Mouse (Mus musculus) neural tube, embryonic 10.5 days (tissue): ENCODE measurements at regions not wholly inside any gene's neighbourhood (a gene's known extent, or its start where the extent isn't known, plus 50 kb on each side); places are given as distances from the start of the nearest gene placed in this dataset.

Experiments used
- DNase-seq: peaks from one replicate; pipeline ENCODE4 v3.0.0-alpha.2; 2017; ENCODE audit warnings: low spot score; ENCODE audit errors: extremely low spot score

GRCm38 (mm10) chr3:115599281-115599680 is 115.6 kb downstream of the S1pr1 start:
- DNase-seq, result no peak

GRCm38 (mm10) chr3:115596523-115596922 is 118.3 kb downstream of the S1pr1 start:
- peak; percentile 63 for DNase-seq

- DNase-seq, result no peak
These were observed 124.2 kb downstream of the S1pr1 start for GRCm38 (mm10) chr3:115590716-115591115.

- DNase-seq, result no peak
These were observed 126.3 kb downstream of the S1pr1 start for GRCm38 (mm10) chr3:115588585-115588984.

GRCm38 (mm10) chr3:115580131-115580932 is 134.5 kb downstream of the S1pr1 start:
- DNase-seq, result no peak

GRCm38 (mm10) chr3:115575371-115575770 is 139.5 kb downstream of the S1pr1 start:
- no peak for DNase-seq

GRCm38 (mm10) chr3:115562735-115563134 is 152.1 kb downstream of the S1pr1 start:
- DNase-seq, result no peak

GRCm38 (mm10) chr3:115554809-115555708 is 159.8 kb downstream of the S1pr1 start:
- no peak for DNase-seq

- no peak for DNase-seq
These were observed 160.9 kb downstream of the S1pr1 start for GRCm38 (mm10) chr3:115553848-115554515.

- peak; percentile 21 for DNase-seq
These were observed 173.1 kb downstream of the S1pr1 start for GRCm38 (mm10) chr3:115541789-115542188.

GRCm38 (mm10) chr3:115538355-115538754 is 176.5 kb downstream of the S1pr1 start:
- no peak for DNase-seq

- no peak for DNase-seq
These were observed 182.6 kb downstream of the S1pr1 start for GRCm38 (mm10) chr3:115532141-115532735.

- no peak for DNase-seq
These were observed 184.4 kb downstream of the S1pr1 start for GRCm38 (mm10) chr3:115530441-115530840.

- no peak for DNase-seq
These were observed 185.0 kb downstream of the S1pr1 start for GRCm38 (mm10) chr3:115529918-115530317.

- DNase-seq, result no peak
These were observed 191.4 kb downstream of the S1pr1 start for GRCm38 (mm10) chr3:115523515-115523914.

GRCm38 (mm10) chr3:115515645-115516044 is 199.2 kb downstream of the S1pr1 start:
- no peak for DNase-seq

- no peak for DNase-seq
These were observed 205.2 kb downstream of the S1pr1 start for GRCm38 (mm10) chr3:115509658-115510057.

GRCm38 (mm10) chr3:115497420-115497819 is 217.5 kb downstream of the S1pr1 start:
- DNase-seq, result no peak

- no peak for DNase-seq
These were observed 218.8 kb downstream of the S1pr1 start for GRCm38 (mm10) chr3:115496110-115496509.

GRCm38 (mm10) chr3:115495692-115496091 is 219.2 kb downstream of the S1pr1 start:
- DNase-seq, result no peak

GRCm38 (mm10) chr3:115468980-115469379 is 245.9 kb downstream of the S1pr1 start:
- no peak for DNase-seq
